In genomic region chr3:146768921-146769320, GRCm38 (mm10) we compare ENCODE assay signal across 9 mouse cellular contexts. TPM values are rescaled to one million over a fixed set of nuclear protein-coding genes. Genes with fewer than 3 reads are reported as not detected.
DNase-seq lines count a peak whose midpoint lies in the region.
"Had no signal": no experiment of that assay in that cellular context is flagged by ENCODE, and none has a peak within 500 bp of the region (broad histone marks: within the 10 kb centered on the region; RNA-seq: fewer than 3 reads in every experiment).

No protein-coding gene starts in this region.

- intact Hi-C loops in left cerebral cortex, postnatal 25 days (cut with DNase I) = loop anchor here (5.0 kb wide), 5 partner anchors 57 to 427 kb away; partner anchors contain the start of genes Rpf1 and Samd13

- peak; percentile 48 for DNase-seq in retina, postnatal 1 day
- DNase-seq in retina, embryonic 14.5 days (ENCODE audit: low spot score) = no peak
- DNase-seq in cerebellum, postnatal 14 days = peak; percentile 64 to 74
- DNase-seq in left cerebral cortex, postnatal 25 days (ENCODE audit: low spot score in 2 of 2) = peak; percentile 56 to 81
- DNase-seq in urinary bladder, postnatal 36 days (ENCODE audit: low spot score in 2 of 2) = no peak
- DNase-seq in gastrocnemius, postnatal 10 days = no peak
- no peak for DNase-seq in embryo, embryonic 10.5 days (ENCODE audit: low spot score)
- DNase-seq: gastrocnemius, postnatal 25 days; thymus, postnatal 25 days had no signal

RNA-seq across cellular contexts. Expression of gene Prkacb, which starts 43.9 kb away (rescaled TPM):
- 100 to 1,000 TPM; 460 to 559 TPM for total RNA-seq in left cerebral cortex, postnatal 25 days (2021)
- 10 to 100 TPM; 60.2 to 64.4 TPM for total RNA-seq in gastrocnemius, postnatal 10 days (2021)

Comparison
In these comparisons a context has a peak if more than half of its experiments do, and no peak if none do; other contexts are left out.
1. DNase-seq: peak in retina, postnatal 1 day (single experiment), cerebellum, postnatal 14 days (2 of 2) and left cerebral cortex, postnatal 25 days (2 of 2); none in retina, embryonic 14.5 days (single experiment), urinary bladder, postnatal 36 days (0 of 2), gastrocnemius, postnatal 10 days (single experiment) and embryo, embryonic 10.5 days (single experiment).
2. RNA of gene Prkacb, which starts 43.9 kb away (total RNA-seq): 460 to 559 TPM in left cerebral cortex, postnatal 25 days; 60.2 to 64.4 TPM in gastrocnemius, postnatal 10 days; every median in the first group is over 4 times any median in the second.